Mouse (Mus musculus) ovary, adult 18-20 months (tissue): ENCODE data around the gene Zfp318.

ENCODE experiments used
- DNase-seq: peaks from one replicate; pipeline ENCODE4 v3.0.0; 2022; ENCODE audit warnings: low spot score, mixed read lengths

Zfp318 gene

DNA sequence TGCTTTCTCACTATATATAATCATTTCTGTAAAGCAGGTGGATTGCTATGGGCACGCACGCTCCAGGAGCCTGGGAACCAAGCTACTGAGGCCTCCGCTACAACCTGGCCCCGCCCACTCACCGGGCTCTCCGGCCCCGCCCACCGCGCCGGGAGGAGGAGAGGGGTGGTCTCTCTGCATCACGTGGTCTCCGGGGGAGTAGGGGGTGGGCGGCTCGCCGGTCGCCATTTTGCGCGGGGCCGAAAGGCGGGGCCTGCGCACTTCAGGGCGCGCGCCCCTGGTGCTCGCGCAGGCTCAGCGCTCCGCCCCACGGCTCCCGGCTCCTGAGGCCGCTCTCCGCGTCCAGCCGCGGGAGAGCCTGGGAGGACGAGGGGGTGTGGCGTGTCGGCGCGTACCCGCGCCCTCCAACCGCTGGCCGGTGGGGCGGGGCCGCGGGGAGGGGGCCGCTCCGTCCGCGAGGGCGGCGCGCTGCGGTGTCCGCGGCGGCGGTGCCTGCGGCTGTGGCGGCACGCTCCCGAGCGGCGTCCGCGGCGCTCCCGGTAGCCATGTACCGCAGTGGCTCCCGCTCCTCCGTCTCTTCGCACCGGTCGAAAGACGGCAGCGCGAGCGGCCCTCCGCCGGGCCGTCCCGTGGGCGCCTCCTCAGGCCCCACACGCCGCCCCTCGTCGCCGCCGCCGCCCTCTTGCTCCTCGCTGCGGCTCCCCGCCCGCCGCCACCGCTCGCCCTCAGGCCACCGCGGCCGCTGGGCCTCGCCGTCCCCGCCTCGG is at the start of gene Zfp318:
Gene Zfp318, plus strand, starts transcription at position 438 of the 767 bp plus-strand sequence.
- DNase-seq: peak; percentile 97

DNA sequence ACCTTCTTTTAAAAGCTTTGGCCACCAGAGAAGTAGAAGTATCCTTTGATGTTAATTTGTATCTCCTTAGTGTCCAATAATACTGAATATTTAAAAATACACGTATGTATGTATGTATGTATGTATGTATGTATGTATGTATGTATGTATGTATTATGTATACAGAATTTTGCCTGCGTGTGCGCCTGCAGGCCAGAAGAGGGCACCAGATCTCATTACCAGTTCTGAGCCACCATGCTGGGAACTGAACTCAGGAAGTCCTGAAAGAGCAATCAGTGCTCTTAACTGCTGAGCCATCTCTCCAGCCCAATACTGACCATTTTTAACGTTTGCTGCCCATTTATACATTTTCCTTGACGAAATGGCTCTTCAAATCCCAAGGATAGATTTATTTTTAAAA is 47.1 kb upstream of the Zfp318 start:
- DNase-seq: no peak

DNA sequence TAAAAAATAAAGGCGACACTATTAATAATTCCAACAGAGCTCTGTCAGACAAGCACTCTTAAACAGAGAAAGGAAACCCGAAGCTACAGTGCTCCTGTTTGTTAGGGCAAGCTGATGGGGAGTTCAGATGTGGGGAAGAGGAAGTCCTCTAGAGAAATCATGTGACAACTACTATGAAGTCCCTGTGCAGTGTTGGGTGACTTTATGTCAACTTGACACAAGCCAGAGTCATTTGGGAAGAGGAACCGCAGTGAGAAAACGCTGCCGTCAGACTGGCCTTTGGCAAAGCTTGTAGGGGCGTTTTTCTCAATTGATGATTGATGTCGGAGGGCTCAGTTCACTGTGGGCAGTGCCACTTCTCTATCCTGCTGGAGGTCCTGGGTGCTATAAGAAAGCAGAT is 42.3 kb upstream of the Zfp318 start:
- DNase-seq: no peak

GRCm38 (mm10) chr17:46351026-46351700 is 32.4 kb upstream of the Zfp318 start:
- DNase-seq: no peak

GRCm38 (mm10) chr17:46371783-46372182 is 11.7 kb upstream of the Zfp318 start:
- DNase-seq: no peak

DNA sequence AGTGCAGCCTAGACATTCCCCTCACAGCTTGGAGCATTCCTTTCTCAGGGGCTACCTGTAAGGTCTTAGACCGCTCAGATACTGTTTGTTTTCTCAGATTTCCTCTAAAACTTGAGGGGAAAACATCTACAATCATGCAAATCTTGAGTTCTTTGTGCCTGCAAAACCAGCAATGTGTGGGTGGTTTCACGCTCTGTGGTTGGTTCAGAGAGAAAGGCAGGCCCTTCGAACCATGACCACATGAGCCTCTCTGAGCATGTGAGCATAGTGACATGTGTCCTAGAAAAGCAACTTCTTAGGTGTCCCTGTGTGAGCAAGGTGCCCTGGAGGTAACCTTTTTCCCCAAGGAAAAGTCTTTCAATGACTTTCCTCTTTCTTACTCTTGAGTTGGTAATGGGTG is 5.0 kb upstream of the Zfp318 start:
- no peak for DNase-seq

DNA sequence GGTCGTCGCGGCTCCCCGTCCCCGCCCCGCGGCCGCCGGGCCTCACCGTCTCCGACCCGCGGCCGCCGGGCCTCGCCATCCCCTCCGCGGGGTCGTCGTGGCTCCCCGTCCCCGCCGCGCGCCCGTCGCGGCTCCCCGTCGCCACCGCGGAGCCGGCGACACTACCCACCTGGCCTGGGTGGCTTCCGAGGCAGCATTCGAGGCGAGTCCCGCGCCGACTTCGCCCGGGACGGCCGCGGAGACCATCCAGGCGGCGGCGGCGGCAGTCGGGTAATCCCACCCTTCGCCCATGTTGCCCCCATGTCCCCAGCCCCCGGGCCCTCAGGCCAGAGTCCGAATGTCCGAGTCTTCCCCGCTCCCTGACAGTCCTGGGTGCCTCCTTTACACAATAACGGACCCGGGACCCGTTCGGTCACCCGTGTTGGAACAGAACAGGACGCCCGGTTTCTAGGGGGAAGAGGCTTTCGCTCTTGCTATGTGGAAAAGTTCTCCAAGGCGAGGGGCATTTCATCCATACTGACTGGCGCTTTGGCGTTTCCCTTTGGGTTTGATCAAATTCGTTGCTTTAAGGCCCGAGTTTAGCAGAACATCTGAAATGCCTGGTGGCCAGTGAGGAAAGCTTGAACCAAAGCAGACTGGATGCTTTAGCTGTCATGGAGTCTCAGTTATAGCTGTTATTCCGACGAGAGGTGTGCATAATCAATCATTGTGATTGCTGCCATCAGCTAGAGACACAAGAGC is 700 bp downstream of the Zfp318 start:
- DNase-seq: no peak

- DNase-seq: no peak
Measured at GRCm38 (mm10) chr17:46388200-46388599, 4.7 kb downstream of the Zfp318 start.

DNA sequence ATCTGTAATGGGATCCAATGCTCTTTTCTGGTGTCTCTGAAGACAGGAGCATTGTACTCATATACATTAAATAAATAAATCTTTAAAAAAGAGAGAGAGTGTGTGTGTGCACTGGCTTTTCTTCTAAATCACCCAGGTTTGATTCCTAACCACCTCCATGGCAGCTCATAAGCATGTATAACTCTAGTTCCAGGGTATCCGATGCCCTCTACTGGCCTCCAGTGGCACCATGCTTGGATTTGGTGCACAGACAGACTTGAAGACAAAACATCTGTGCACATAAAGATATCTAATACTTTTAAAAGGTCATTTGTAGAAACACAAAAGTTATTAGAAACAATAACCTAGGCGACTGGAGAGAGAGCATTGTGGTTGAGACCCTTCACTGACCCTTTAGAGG is 9.5 kb downstream of the Zfp318 start:
- DNase-seq: no peak

GRCm38 (mm10) chr17:46394631-46395030 is 11.1 kb downstream of the Zfp318 start:
- DNase-seq: no peak

DNA sequence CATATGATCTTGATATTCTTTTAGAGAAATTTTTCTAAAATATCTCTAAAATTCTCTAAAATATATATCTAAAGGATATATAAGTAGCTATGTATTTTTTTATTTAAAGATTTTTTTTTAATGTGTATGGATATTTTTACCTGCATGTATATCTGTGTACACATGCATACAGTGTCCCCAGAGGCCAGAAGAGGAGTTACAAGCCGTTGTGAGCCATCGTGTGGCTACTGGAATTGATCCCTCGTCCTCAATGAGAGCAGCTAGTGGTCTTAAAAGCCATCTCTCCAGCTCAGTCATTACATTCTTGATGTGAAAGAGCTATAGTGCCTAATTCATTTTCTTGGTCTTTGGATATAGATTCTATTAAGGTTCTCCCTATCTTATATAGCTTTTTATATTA is 24.9 kb downstream of the Zfp318 start:
- no peak for DNase-seq

DNA sequence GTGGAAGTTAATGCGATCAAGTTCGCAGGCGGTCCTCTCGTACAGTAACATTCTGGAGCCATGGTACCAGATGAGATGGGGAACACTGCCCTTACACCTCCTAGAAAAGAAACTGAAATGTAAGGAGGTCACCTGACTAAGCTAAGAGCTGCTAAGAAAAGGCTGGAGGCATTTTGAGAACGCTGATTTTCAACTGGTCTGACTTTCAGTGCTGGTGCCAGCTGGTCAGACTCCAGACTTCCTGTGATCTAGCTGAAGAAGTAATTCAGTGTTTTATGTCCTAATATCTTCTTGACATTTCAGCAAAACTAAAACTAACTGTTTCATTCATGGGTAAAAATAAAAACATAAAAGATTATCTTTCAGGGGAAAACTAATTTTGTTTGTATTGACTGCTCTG is 35.1 kb downstream of the Zfp318 start:
- no peak for DNase-seq

DNA sequence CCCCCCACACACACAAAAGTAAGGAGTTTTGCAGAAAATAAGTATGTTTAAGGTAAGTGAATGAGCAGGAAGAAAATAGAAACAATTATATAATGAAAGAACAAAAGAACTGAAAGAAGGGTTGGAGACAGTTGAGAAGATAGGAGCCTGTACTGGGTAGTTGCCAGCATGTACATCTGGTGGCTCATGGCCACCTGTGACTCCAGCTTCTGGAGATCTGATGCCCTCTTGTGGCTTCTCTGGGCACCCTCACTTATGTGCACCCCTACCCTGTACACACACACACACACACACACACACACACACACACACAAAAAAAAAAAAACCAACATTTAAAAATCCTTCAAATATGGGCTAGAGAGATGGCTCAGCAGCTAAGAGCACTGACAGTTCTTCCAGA is 36.2 kb downstream of the Zfp318 start:
- DNase-seq: no peak

DNA sequence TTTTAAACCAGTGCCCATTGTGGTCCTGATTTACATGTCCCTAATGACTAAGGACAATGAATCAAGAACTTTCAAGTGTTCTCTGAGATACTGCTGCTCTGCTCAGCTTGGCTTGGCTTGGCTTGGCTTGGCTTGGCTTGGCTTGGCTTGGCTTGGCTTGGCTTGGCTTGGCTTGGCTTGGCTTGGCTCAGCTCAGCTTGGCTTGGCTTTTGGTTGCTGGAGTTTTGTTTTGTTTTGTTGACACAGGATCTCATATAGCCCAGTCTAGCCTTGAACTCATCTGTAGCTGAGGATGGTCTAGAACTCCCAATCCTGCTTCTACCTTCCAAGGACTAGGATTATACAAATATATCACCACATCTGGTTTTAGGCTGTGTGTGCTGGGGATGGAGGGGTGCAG is 43.0 kb downstream of the Zfp318 start:
- no peak for DNase-seq

DNA sequence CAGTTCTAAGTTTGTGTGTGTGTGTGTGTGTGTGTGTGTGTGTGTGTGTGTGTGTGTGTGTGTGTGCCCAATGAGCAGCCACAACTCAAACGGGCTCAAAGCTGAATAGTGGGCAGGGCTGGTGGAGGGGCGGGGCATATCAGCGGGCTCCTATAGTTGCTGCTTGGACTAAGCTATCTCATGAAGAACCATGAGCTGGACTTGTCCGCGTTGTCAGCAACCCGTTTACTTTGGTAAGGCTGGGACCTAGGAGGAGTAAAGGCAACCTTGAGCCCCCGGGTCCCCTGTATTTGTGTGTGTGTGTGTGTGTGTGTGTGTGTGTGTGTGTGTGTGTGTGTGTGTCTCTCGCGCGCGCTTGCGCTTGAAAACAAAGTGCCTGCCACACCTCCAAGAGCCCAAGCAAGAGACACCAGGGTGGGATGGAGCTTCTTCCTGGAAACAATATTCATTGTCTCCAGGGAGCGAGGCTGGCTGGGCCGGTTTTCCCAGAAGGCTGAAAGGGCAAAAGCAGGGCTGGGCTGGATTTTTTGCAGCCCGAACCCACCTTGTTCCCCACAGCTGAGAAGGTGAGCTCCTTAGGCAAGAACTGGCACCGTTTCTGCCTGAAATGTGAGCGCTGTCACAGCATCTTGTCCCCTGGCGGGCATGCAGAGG is 45.4 kb downstream of the Zfp318 start, which contains the start of gene Crip3:
Gene Crip3, plus strand, starts transcription at position 166 of the 654 bp plus-strand sequence.
- DNase-seq: peak; percentile 37

DNA sequence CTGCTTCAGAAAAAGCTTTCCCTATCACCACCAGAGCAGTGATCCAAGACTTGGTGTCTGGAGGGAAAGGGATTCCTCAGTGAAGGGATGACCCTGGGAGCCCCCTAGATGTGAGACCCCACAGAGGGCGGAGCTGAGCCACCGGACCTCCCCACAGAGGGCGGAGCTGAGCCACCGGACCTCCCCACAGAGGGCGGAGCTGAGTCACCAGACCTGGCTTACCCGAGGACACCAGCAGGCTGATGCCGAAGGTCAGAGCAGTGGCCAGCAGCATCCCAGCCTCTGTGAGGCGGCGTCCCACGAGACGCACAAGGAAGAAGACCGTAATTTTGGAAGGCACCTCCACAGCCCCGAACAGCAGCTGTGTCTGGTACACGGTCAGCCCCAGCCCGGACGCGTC is 50.1 kb downstream of the Zfp318 start:
- no peak for DNase-seq

- no peak for DNase-seq
Measured at GRCm38 (mm10) chr17:46436672-46437366, 53.3 kb downstream of the Zfp318 start.

- DNase-seq: no peak
Measured at GRCm38 (mm10) chr17:46438298-46438873, 54.9 kb downstream of the Zfp318 start, which contains the start of gene Slc22a7. Slc22a7 (minus strand) TSS chr17:46438457.

GRCm38 (mm10) chr17:46439176-46439575 is 55.6 kb downstream of the Zfp318 start:
- no peak for DNase-seq

DNA sequence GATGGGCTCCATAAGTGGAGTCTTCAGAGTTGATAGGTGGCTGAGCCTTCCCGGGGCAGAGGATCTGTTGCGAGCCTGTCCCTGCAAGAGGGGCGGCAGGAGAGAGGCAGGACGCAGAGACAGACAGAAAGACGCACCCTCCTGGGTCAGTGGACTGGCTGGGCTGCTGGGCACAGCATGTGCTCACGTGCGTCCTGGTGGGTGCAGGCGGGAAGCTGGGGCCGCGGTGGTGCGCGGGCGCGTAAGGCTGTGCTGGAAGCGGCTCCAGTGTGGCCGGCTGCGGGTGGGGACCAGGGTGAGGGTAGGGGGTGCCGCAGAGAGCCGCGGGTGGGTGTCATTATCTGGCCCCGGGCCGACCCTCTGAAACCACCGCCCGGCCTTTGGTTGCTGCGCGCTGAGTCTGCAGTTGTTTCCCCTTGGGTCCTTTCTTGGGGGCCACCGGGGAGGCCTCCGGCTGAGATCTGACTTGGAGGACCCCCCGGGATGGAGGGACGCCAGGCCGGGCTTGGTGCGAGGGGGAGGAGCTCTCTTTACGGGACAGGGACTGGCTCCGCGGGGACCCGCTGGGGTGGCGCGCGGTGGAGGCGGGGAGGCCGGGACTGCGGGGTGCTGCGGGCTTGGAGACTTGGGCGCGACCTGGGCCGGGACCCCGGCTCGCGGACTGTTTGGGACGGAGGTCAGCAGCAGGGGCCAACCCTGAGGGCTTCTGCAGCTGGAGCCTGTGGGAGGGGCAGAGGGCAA is 61.5 kb downstream of the Zfp318 start:
- DNase-seq: no peak

GRCm38 (mm10) chr17:46446264-46446663 is 62.7 kb downstream of the Zfp318 start:
- DNase-seq: no peak
